Mouse (Mus musculus) ES-E14 (cell line): ENCODE results near the gene Hoxd11. TPM values are rescaled to one million over a fixed set of nuclear protein-coding genes. Genes with fewer than 3 reads are reported as not detected.

Experiments
- DNase-seq: peaks from one replicate; pipeline ENCODE4 v3.0.0-alpha.2; 2013; ENCODE audit warnings: low read depth, low spot score
- H3K27ac ChIP-seq: 2 replicates; pipeline ENCODE4 v1.5.1; 2012; ENCODE audit warnings: low read depth, mild to moderate bottlenecking, low read length, moderate library complexity, mixed read lengths; ENCODE audit not compliant: poor library complexity, insufficient read depth, severe bottlenecking
- H3K36me3 ChIP-seq: 2 replicates; pipeline ENCODE4 v1.6.1; 2012; ENCODE audit warnings: mild to moderate bottlenecking, low read length, moderate library complexity, mixed read lengths; ENCODE audit not compliant: control insufficient read depth, poor library complexity, insufficient read depth, severe bottlenecking
- H3K4me1 ChIP-seq, 2 experiments: fragments of 150-350 bp in 1 of 2; sonication (generic) in 1 of 2; 2 replicates each; pipeline ENCODE4 v1.6.1; 2012; ENCODE audit warnings: low read length in 2 of 2, mild to moderate bottlenecking in 1 of 2, mixed read lengths in 1 of 2; ENCODE audit not compliant: control insufficient read depth in 2 of 2, insufficient read depth in 2 of 2, poor library complexity in 1 of 2
- H3K4me3 ChIP-seq, 2 experiments: fragments of 150-350 bp in 1 of 2; sonication (generic) in 1 of 2; 2 replicates each; pipeline ENCODE4 v1.5.1; 2012; ENCODE audit warnings: low read length in 2 of 2, low read depth in 1 of 2, mild to moderate bottlenecking in 1 of 2, mixed read lengths in 1 of 2; ENCODE audit not compliant: insufficient read depth in 1 of 2, poor library complexity in 1 of 2, severe bottlenecking in 1 of 2
- H3K9ac ChIP-seq: 2 replicates; pipeline ENCODE4 v1.6.1; 2012; ENCODE audit warnings: low read depth, mild to moderate bottlenecking, low read length, mixed read lengths; ENCODE audit not compliant: poor library complexity, insufficient read depth, severe bottlenecking
- H3K9me3 ChIP-seq: fragments of 150-350 bp; sonication (generic); 2 replicates; pipeline ENCODE4 v1.6.1; 2012; ENCODE audit warnings: low read depth, mild to moderate bottlenecking, low read length; ENCODE audit not compliant: control insufficient read depth, insufficient read depth
- CHD2 ChIP-seq: IDR thresholded peaks from 2 replicates; pipeline ENCODE4 v1.6.1; 2014; ENCODE audit warnings: mild to moderate bottlenecking, low read depth, low read length, inconsistent platforms
- HCFC1 ChIP-seq: IDR thresholded peaks from 2 replicates; pipeline ENCODE4 v1.6.1; 2012; ENCODE audit warnings: low read length, inconsistent platforms, borderline replicate concordance; ENCODE audit not compliant: insufficient read depth
- MAFK ChIP-seq: IDR thresholded peaks from 2 replicates; pipeline ENCODE4 v1.6.1; 2014; ENCODE audit warnings: mild to moderate bottlenecking, low read depth, low read length, inconsistent platforms; ENCODE audit not compliant: insufficient read depth
- ZC3H11A ChIP-seq: IDR thresholded peaks from 2 replicates; pipeline ENCODE4 v1.6.1; 2012; ENCODE audit warnings: low read depth, mild to moderate bottlenecking, inconsistent platforms, low read length, borderline replicate concordance
- ZNF384 ChIP-seq: IDR thresholded peaks from 2 replicates; pipeline ENCODE4 v1.6.1; 2012; ENCODE audit warnings: low read depth, low read length, inconsistent platforms
- in situ Hi-C, 2 experiments: fragments of 600-800 bp; cut with MboI; formaldehyde crosslinking; loops; one replicate each; pipeline ENCODE4 v1.15.1; 2025; ENCODE audit warnings: low sequenced_read_pairs in 2 of 2, inconsistent platforms in 1 of 2; ENCODE audit not compliant: unreplicated experiment in 2 of 2
- total RNA-seq: library from RNA; depleted of rRNA; stranded (reverse); fragments of 300-350 nt; gene quantifications from 2 replicates; pipeline ENCODE4 v1.2.3, GENCODE M21; 2012

The Hoxd11 gene
- total RNA-seq, 1 experiment = 0.18 TPM

GRCm38 (mm10) chr2:74686988-74687697, 7.8 kb downstream of the Hoxd11 start:
- no peaks in the 10 kb centered on the region for H3K9me3 ChIP-seq
- TF ChIP-seq MAFK (no peak), ZNF384 (0 out of 2 replicates have a peak, but pooled peaks have one; percentile 6)
- H3K36me3 ChIP-seq = no peaks in the 10 kb centered on the region
- in situ Hi-C loops = loop anchor here (10.0 to 25.0 kb wide), 2 partner anchors 58 to 900 kb away; no protein-coding TSS in a partner anchor
- no peak overlapping the region for H3K9ac ChIP-seq
- peaks cover 0 to 4% of the 10 kb centered on the region in 2 experiments; a peak in 1 of 4 replicates for H3K4me1 ChIP-seq
- H3K27ac ChIP-seq = no peak overlapping the region
- no peak for DNase-seq
- H3K4me3 ChIP-seq = no peak overlapping the region

- H3K9ac ChIP-seq = no peak overlapping the region
- TF ChIP-seq ZC3H11A (no peak), ZNF384 (no peak), MAFK (no peak), HCFC1 (no peak), CHD2 (no peak)
- H3K4me3 ChIP-seq = no peak overlapping the region
- in situ Hi-C loops = loop anchor here (10.0 to 25.0 kb wide), 2 partner anchors 57 to 899 kb away; no protein-coding TSS in a partner anchor
- H3K27ac ChIP-seq = no peak overlapping the region
- no peak for DNase-seq
- peaks cover 0 to 1% of the 10 kb centered on the region in 2 experiments; a peak in 1 of 4 replicates for H3K4me1 ChIP-seq
- no peaks in the 10 kb centered on the region for H3K9me3 ChIP-seq
- no peaks in the 10 kb centered on the region for H3K36me3 ChIP-seq
Observed at GRCm38 (mm10) chr2:74687698-74688555, 8.6 kb downstream of the Hoxd11 start.

- Histone ChIP-seq H3K27ac (no peak overlapping the region), H3K9me3 (no peaks in the 10 kb centered on the region), H3K4me1 (peaks cover 0 to 1% of the 10 kb centered on the region in 2 experiments; a peak in 1 of 4 replicates), H3K4me3 (no peak overlapping the region), H3K9ac (no peak overlapping the region), H3K36me3 (no peaks in the 10 kb centered on the region)
- TF ChIP-seq HCFC1 = no peak
- no peak for TF ChIP-seq ZNF384
- TF ChIP-seq CHD2 = no peak
- TF ChIP-seq ZC3H11A = no peak
- no peak for TF ChIP-seq MAFK
- in situ Hi-C loops = loop anchor here (10.0 to 25.0 kb wide), 2 partner anchors 56 to 898 kb away; no protein-coding TSS in a partner anchor
- no peak for DNase-seq
Observed at GRCm38 (mm10) chr2:74688795-74689573, 9.6 kb downstream of the Hoxd11 start.

- Histone ChIP-seq H3K27ac (no peak overlapping the region), H3K9me3 (no peaks in the 10 kb centered on the region), H3K9ac (no peak overlapping the region), H3K4me3 (no peak overlapping the region), H3K36me3 (no peaks in the 10 kb centered on the region), H3K4me1 (peaks cover 0 to 1% of the 10 kb centered on the region in 2 experiments; a peak in 1 of 4 replicates)
- no peak for DNase-seq
- TF ChIP-seq HCFC1 = no peak
- TF ChIP-seq MAFK = no peak
- peak; percentile 34; the same call in 1 of the 2 replicates for TF ChIP-seq ZNF384
- TF ChIP-seq ZC3H11A = no peak
- no peak for TF ChIP-seq CHD2
- in situ Hi-C loops = loop anchor here (5.0 to 25.0 kb wide), 3 partner anchors 48 to 898 kb away; no protein-coding TSS in a partner anchor
Observed at GRCm38 (mm10) chr2:74689574-74690337, 10.4 kb downstream of the Hoxd11 start.
